Mouse (Mus musculus): ENCODE data around the gene Tmem217.

DNA sequence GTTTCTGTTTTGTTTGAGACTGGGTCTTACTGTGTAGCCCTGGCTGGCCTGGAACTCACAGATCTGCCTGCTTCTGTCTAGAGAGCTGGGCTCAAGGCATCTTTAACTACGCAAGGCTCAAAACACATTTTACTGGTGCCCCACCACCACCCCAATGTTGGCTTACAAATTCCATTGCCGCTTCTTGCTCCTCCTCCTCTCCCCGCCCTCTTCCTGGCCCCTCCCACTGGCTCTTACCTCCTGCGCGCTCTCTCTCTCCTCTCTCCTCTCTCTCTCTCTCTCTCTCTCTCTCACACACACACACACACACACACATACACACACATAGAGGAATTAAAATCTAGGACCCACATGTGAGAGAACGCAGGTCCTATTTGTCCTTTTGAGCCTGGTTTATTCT is 21.7 kb downstream of the Tmem217 start:
- TF ChIP-seq CTCF (IDR thresholded peaks at IDR 0.05; ENCODE audit: low read depth, low read length): no peak
- TF ChIP-seq EP300 (IDR thresholded peaks at IDR 0.05; ENCODE audit: insufficient read depth, low read depth, low read length): no peak
- no peak for TF ChIP-seq POLR2A (IDR thresholded peaks at IDR 0.05; ENCODE audit: insufficient read depth, low read length)

Data from ES-Bruce4 (cell line).